Mouse (Mus musculus): ENCODE results near the gene Zbp1. TPM values are rescaled to one million over a fixed set of nuclear protein-coding genes. Genes with fewer than 3 reads are reported as not detected.

Zbp1 gene
- polyA plus RNA-seq, 1 experiment from 2014 or later, result 1.5 TPM

DNA sequence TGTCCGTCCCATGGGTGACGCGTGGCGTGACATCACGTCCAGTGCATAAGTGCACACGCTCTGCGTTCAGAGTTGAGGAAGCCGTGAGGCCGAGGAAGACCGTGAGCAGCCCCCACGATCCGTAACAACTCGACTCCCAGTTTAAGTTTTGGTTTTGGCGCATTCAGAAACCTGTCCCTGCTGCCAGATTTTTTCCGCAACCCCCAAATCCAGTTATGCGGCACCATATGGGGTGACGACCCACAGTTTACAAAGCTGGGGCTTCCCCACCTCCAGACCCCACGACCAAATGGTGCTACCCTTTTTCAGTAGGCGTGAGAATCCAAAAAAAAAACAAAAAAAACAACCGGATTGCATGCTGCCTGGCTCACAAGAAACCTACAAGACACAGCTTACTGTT is 26.5 kb upstream of the Zbp1 start:
- Histone ChIP-seq H3K36me3 (no peaks in the 10 kb centered on the region), H3K4me2 (replicated peaks) (no peak overlapping the region), H3K27ac (replicated peaks) (no peak overlapping the region), H3K4me3 (replicated peaks) (no peak overlapping the region), H3K9me3 (replicated peaks) (no peaks in the 10 kb centered on the region), H3K4me1 (peaks cover 67% of the 10 kb centered on the region), H3K9ac (no peak overlapping the region), H3K27me3 (no peaks in the 10 kb centered on the region)
- no peak for ATAC-seq (ENCODE audit: insufficient number of reproducible peaks, low FRiP score, low TSS enrichment, low read depth)
- WGBS, result 78% methylated on average over 20 of the region's 20 CpGs

DNA sequence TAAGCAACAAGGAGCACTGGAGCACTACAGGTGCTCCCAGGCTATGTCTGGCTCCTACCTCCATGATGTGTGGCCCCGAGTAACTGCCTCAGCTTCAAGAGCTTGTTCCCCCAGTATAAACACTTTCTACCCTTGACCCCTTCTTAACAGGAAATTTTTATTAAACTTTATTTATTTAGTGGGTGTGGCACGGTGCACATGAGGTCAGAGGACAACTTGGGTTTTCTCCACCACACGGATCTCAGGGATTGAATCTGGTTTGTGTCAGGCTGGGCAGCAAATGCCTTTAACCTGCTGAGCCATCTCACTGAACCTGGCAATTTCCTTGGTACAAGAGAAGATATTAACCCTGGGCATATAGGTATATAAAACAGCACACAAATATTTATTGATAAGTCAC is 25.4 kb upstream of the Zbp1 start:
- Histone ChIP-seq H3K27ac (replicated peaks) (no peak overlapping the region), H3K9ac (no peak overlapping the region), H3K4me3 (replicated peaks) (no peak overlapping the region), H3K9me3 (replicated peaks) (no peaks in the 10 kb centered on the region), H3K27me3 (no peaks in the 10 kb centered on the region), H3K36me3 (no peaks in the 10 kb centered on the region), H3K4me1 (peaks cover 65% of the 10 kb centered on the region), H3K4me2 (replicated peaks) (no peak overlapping the region)
- no peak for ATAC-seq (ENCODE audit: insufficient number of reproducible peaks, low FRiP score, low TSS enrichment, low read depth)
- 71% methylated on average over 3 of the region's 3 CpGs for WGBS

DNA sequence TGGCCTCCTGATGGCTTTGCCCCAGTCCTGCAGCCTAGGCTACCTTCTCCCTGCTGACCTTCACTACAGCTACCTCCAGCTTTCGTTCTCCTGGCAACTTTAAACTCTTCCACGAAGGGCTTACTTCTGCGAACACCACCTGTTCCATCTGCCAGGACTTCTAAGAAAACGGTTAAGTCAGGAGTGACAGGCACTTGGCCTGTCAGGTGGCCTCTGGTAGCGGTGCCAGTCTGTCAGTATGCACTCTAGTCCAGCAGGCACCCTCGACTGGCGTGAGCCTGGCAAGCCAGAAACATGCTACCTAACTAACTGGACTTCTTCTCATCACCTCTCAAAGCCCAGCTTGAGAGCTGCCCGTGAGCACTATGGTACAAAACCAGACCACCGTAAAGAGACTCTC is 24.9 kb upstream of the Zbp1 start:
- H3K4me2 ChIP-seq (replicated peaks), result no peak overlapping the region
- H3K36me3 ChIP-seq, result no peaks in the 10 kb centered on the region
- H3K9me3 ChIP-seq (replicated peaks), result no peaks in the 10 kb centered on the region
- no peak overlapping the region for H3K9ac ChIP-seq
- WGBS, result 72% methylated on average over 9 of the region's 9 CpGs
- H3K27ac ChIP-seq (replicated peaks), result no peak overlapping the region
- H3K4me3 ChIP-seq (replicated peaks), result no peak overlapping the region
- H3K27me3 ChIP-seq, result no peaks in the 10 kb centered on the region
- peaks cover 66% of the 10 kb centered on the region for H3K4me1 ChIP-seq
- no peak for ATAC-seq (ENCODE audit: insufficient number of reproducible peaks, low FRiP score, low TSS enrichment, low read depth)

DNA sequence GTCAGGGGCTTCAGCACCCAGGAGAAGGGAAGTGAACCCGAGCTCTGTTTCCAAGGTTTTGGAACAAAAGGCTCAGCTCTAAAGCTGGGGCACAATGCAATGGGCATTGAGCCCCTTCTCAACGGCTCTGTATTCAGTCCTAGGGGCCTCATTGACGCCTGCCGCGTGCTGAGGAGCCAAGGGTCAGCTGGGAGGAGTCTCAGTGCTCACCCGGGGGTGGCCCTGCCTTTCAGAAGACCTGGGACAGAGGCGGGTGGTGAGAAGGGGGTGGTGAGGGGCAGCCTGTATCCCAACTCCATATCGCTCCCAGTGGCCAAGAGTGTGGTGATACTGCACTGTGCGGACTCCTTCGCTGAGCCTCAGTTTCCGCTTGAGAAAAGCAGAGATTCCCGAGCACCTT is 24.2 kb upstream of the Zbp1 start:
- Histone ChIP-seq H3K9ac (no peak overlapping the region), H3K27ac (replicated peaks) (no peak overlapping the region), H3K27me3 (no peaks in the 10 kb centered on the region), H3K4me3 (replicated peaks) (no peak overlapping the region), H3K36me3 (no peaks in the 10 kb centered on the region), H3K9me3 (replicated peaks) (no peaks in the 10 kb centered on the region), H3K4me1 (peaks cover 66% of the 10 kb centered on the region), H3K4me2 (replicated peaks) (no peak overlapping the region)
- 44% methylated on average over 12 of the region's 12 CpGs for WGBS
- ATAC-seq (ENCODE audit: insufficient number of reproducible peaks, low FRiP score, low TSS enrichment, low read depth), result no peak

DNA sequence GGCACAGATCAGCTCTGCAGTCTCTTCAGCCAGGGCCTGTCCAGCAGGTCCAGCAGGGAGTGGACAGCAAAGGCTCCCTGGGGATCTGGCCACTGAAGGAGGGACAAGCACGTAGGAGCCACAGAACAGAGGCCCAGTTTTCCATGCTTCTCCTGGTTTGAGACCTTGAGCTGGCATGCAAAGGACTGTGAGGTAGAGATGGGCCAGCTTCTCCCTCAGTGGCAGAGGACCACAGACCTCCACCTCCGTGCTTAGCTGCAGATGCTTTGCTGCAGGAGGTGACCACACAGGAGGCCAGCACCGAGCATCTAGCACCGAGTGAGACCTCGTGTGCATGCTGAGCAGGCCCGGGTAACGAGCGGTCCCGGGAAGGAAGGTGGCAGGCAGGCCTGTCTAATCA is 22.0 kb upstream of the Zbp1 start:
- Histone ChIP-seq H3K27ac (replicated peaks) (no peak overlapping the region), H3K36me3 (no peaks in the 10 kb centered on the region), H3K4me1 (peaks cover 67% of the 10 kb centered on the region), H3K9me3 (replicated peaks) (no peaks in the 10 kb centered on the region), H3K9ac (no peak overlapping the region), H3K27me3 (no peaks in the 10 kb centered on the region), H3K4me2 (replicated peaks) (no peak overlapping the region), H3K4me3 (replicated peaks) (no peak overlapping the region)
- ATAC-seq (ENCODE audit: insufficient number of reproducible peaks, low FRiP score, low TSS enrichment, low read depth), result no peak
- WGBS, result 71% methylated on average over 9 of the region's 9 CpGs

DNA sequence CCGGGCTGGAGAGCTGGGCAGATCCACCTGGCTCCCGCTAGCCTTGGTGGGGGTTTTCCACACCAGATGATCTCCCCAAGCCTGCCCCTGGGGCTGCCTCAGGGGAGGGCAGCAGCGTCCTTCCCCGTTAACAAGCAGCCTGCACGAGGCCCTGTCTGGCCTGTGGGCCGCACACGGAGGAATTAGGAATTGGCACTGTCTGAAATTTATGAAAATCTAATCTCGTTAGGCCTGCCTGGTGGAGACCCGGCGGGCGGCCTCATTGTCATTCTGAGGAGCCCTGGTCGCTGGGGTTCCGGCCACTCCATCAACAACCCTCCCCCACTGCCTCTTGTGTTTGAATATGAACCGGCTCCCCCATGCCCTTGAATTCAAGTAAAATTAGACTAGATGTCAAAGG is 19.8 kb upstream of the Zbp1 start:
- peaks cover 74% of the 10 kb centered on the region for H3K4me1 ChIP-seq
- 0 out of 2 replicates have a peak, but pooled peaks cover 3% of the 10 kb centered on the region for H3K36me3 ChIP-seq
- no peaks in the 10 kb centered on the region for H3K9me3 ChIP-seq (replicated peaks)
- WGBS, result 27% methylated on average over 14 of the region's 14 CpGs
- H3K9ac ChIP-seq, result no peak overlapping the region
- H3K4me2 ChIP-seq (replicated peaks), result no peak overlapping the region
- H3K4me3 ChIP-seq (replicated peaks), result no peak overlapping the region
- no peak overlapping the region for H3K27ac ChIP-seq (replicated peaks)
- ATAC-seq (ENCODE audit: insufficient number of reproducible peaks, low FRiP score, low TSS enrichment, low read depth), result no peak
- H3K27me3 ChIP-seq, result no peaks in the 10 kb centered on the region

- WGBS, result 33% methylated on average over 8 of the region's 8 CpGs
- H3K27me3 ChIP-seq, result no peaks in the 10 kb centered on the region
- H3K9ac ChIP-seq, result no peak overlapping the region
- no peak overlapping the region for H3K4me2 ChIP-seq (replicated peaks)
- H3K9me3 ChIP-seq (replicated peaks), result no peaks in the 10 kb centered on the region
- peaks cover 30% of the 10 kb centered on the region; the same call in 1 of the 2 replicates for H3K36me3 ChIP-seq
- peaks cover 79% of the 10 kb centered on the region for H3K4me1 ChIP-seq
- peak overlapping the region; percentile 22; the same call in 1 of the 2 replicates for H3K27ac ChIP-seq (replicated peaks)
- ATAC-seq (ENCODE audit: insufficient number of reproducible peaks, low FRiP score, low TSS enrichment, low read depth), result peak; percentile 30
- no peak overlapping the region for H3K4me3 ChIP-seq (replicated peaks)
Measured at GRCm38 (mm10) chr2:173235435-173236332, 17.0 kb upstream of the Zbp1 start.

DNA sequence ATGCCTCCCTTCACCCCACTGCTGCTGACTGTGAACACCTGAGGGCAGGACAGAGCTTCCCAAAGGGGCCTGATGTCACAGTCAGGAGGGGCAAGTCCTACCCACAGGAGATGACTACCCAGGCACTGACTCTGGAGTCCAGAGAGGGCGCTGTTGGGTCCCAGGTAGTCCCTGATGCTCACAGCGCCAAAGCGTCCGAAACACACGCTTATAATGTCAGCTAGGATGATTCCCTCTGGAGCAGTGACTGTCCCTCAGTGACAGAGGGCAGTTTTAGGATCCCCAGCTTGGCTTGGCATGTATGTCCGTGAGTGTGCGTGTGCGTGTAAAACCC is 14.0 kb upstream of the Zbp1 start:
- no peaks in the 10 kb centered on the region for H3K9me3 ChIP-seq (replicated peaks)
- H3K27ac ChIP-seq (replicated peaks), result no peak overlapping the region
- no peaks in the 10 kb centered on the region for H3K27me3 ChIP-seq
- H3K4me2 ChIP-seq (replicated peaks), result no peak overlapping the region
- peaks cover 46% of the 10 kb centered on the region for H3K36me3 ChIP-seq
- no peak overlapping the region for H3K4me3 ChIP-seq (replicated peaks)
- no peak for ATAC-seq (ENCODE audit: insufficient number of reproducible peaks, low FRiP score, low TSS enrichment, low read depth)
- WGBS, result 81% methylated on average over 8 of the region's 8 CpGs
- no peak overlapping the region for H3K9ac ChIP-seq
- peaks cover 69% of the 10 kb centered on the region for H3K4me1 ChIP-seq

DNA sequence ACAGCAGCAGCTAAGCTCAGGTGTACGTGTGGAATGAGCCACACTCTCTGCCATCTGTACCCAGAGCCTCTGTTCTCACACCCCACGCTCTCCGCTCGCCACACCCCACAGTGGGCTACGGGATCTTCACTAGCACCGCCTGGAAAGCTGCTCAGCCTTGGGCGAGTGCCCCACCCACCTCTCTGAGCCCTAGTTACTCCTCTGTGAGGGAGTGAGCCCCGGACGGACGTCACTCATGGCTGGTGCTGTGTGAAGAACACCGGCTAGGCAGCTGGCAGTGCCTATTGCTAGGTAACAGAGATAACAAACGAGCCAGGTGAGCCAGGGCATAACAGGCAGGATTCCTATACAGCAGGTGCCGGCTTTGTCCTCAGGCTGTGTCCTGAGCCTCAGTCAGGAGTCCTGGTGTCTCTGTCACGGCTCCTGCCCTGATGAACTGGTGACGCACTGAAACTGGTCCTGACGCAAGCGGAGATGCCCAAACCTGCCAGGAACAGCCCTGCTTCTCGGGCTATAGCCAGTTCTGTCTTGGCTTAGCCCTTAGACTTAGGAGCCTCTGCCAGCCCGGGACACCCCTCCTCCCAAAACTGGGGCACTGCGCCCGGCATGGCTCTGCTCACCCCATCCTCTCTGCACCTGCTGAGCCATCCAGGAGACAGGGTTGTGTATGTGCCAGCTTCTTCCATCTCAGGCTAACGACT is 13.5 kb upstream of the Zbp1 start:
- H3K36me3 ChIP-seq, result peaks cover 50% of the 10 kb centered on the region
- H3K27ac ChIP-seq (replicated peaks), result no peak overlapping the region
- no peaks in the 10 kb centered on the region for H3K9me3 ChIP-seq (replicated peaks)
- WGBS, result 76% methylated on average over 22 of the region's 22 CpGs
- peaks cover 65% of the 10 kb centered on the region for H3K4me1 ChIP-seq
- no peak overlapping the region for H3K4me2 ChIP-seq (replicated peaks)
- H3K27me3 ChIP-seq, result no peaks in the 10 kb centered on the region
- no peak overlapping the region for H3K4me3 ChIP-seq (replicated peaks)
- H3K9ac ChIP-seq, result no peak overlapping the region
- ATAC-seq (ENCODE audit: insufficient number of reproducible peaks, low FRiP score, low TSS enrichment, low read depth), result 0 out of 2 replicates have a peak, but pooled peaks have one; percentile 1

DNA sequence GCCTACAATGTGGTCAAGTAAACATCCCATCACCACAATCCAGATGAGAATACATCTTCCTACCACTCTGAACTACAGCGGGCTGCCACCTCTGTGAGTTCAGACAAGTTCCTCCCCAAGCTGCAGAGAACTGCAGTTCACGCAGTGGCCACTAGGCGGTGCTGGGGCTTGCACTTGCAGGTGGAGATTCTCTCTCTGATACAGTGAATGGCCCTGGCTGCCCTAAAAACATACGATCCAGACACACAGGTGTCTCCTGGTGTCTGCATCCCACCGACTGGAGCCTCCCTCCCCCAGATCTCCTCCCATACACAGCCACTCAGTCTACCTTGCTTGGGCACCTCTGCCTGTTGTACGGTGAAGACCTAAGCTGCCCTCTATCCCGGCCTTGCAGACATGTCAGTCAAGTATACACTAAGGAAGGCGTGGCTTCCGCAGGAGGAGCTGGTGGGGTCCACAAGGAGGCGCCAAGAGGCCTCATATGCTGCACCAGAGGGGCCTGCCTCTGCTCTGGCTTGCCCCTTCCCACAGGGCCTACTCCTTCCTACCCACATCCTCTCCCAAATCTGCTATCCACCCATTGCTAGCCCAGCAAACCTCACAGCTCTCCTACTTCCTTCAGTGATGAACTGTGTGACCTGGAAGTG is 11.0 kb upstream of the Zbp1 start:
- Histone ChIP-seq H3K9me3 (replicated peaks) (no peaks in the 10 kb centered on the region), H3K4me3 (replicated peaks) (no peak overlapping the region), H3K36me3 (peaks cover 60% of the 10 kb centered on the region), H3K4me2 (replicated peaks) (0 out of 2 replicates have a peak overlapping the region, but pooled peaks have one; percentile 0), H3K9ac (no peak overlapping the region), H3K27ac (replicated peaks) (0 out of 2 replicates have a peak overlapping the region, but pooled peaks have one; percentile 12), H3K4me1 (peaks cover 50% of the 10 kb centered on the region), H3K27me3 (no peaks in the 10 kb centered on the region)
- 8% methylated on average over 10 of the region's 10 CpGs for WGBS
- peak; percentile 66 for ATAC-seq (ENCODE audit: insufficient number of reproducible peaks, low FRiP score, low TSS enrichment, low read depth)

- Histone ChIP-seq H3K36me3 (peaks cover 58% of the 10 kb centered on the region), H3K9ac (no peak overlapping the region), H3K4me3 (replicated peaks) (no peak overlapping the region), H3K4me2 (replicated peaks) (no peak overlapping the region), H3K27me3 (no peaks in the 10 kb centered on the region), H3K27ac (replicated peaks) (no peak overlapping the region), H3K9me3 (replicated peaks) (no peaks in the 10 kb centered on the region), H3K4me1 (peaks cover 46% of the 10 kb centered on the region)
- no peak for ATAC-seq (ENCODE audit: insufficient number of reproducible peaks, low FRiP score, low TSS enrichment, low read depth)
- WGBS, result 83% methylated on average over 8 of the region's 8 CpGs
Measured at GRCm38 (mm10) chr2:173228567-173228966, 9.8 kb upstream of the Zbp1 start.

Data from embryonic facial prominence, embryonic 15.5 days (tissue).